ENCODE assay signal across 12 mouse cellular contexts in genomic region chr2:70113798-70114782, GRCm38 (mm10).
DNase-seq lines count a peak whose midpoint lies in the region; ATAC-seq and TF ChIP-seq lines count a peak whose summit lies in the region.
"Had no signal": no experiment of that assay in that cellular context is flagged by ENCODE, and none has a peak within 500 bp of the region (broad histone marks: within the 10 kb centered on the region; RNA-seq: fewer than 3 reads in every experiment).

No protein-coding gene starts in this region.

- no peaks in the 10 kb centered on the region for H3K4me1 ChIP-seq in lung, embryonic 14.5 days (ENCODE audit: insufficient read depth)
- no peaks in the 10 kb centered on the region for H3K4me1 ChIP-seq in embryonic facial prominence, embryonic 11.5 days (ENCODE audit: control insufficient read depth, insufficient read depth, low read length)
- H3K4me1 ChIP-seq: heart, embryonic 15.5 days had no signal

- no peaks in the 10 kb centered on the region for H3K27me3 ChIP-seq in lung, embryonic 14.5 days (ENCODE audit: insufficient read depth, low read length)
- no peaks in the 10 kb centered on the region for H3K27me3 ChIP-seq in embryonic facial prominence, embryonic 11.5 days (ENCODE audit: control insufficient read depth, insufficient read depth, low read length)

- H3K9me3 ChIP-seq in lung, embryonic 14.5 days (ENCODE audit: low read depth, low read length): no peaks in the 10 kb centered on the region
- no peaks in the 10 kb centered on the region for H3K9me3 ChIP-seq in embryonic facial prominence, embryonic 11.5 days (replicated peaks; ENCODE audit: control insufficient read depth, low read length)
- H3K9me3 ChIP-seq: heart, embryonic 15.5 days had no signal

- no peaks in the 10 kb centered on the region for H3K36me3 ChIP-seq in lung, embryonic 14.5 days (ENCODE audit: insufficient read depth)
- no peaks in the 10 kb centered on the region for H3K36me3 ChIP-seq in embryonic facial prominence, embryonic 11.5 days (replicated peaks; ENCODE audit: control insufficient read depth, insufficient read depth, low read depth, low read length)
- H3K36me3 ChIP-seq: heart, embryonic 15.5 days had no signal

- WGBS in lung, embryonic 14.5 days: 41% methylated on average over 12 of the region's 12 CpGs
- WGBS in embryonic facial prominence, embryonic 11.5 days: 57% methylated on average over 12 of the region's 12 CpGs

- ATAC-seq in lung, embryonic 14.5 days (ENCODE audit: insufficient read depth): no peak
- ATAC-seq in embryonic facial prominence, embryonic 11.5 days (replicated peaks; ENCODE audit: insufficient number of reproducible peaks, low FRiP score, low TSS enrichment, low read depth): 0 out of 2 replicates have a peak, but pooled peaks have one; percentile 67

- H3K4me2 ChIP-seq in lung, embryonic 14.5 days: no peak overlapping the region
- no peak overlapping the region for H3K4me2 ChIP-seq in embryonic facial prominence, embryonic 11.5 days (ENCODE audit: low read depth, low read length)
- H3K4me2 ChIP-seq: heart, embryonic 15.5 days; liver, embryonic 11.5 days had no signal

- TF ChIP-seq CTCF in lung, embryonic 14.5 days (IDR thresholded peaks at IDR 0.05; ENCODE audit: low read depth): no peak
- TF ChIP-seq CTCF in layer of hippocampus, adult 2 months (conservative IDR thresholded peaks at IDR 0.05): no peak

- no peak overlapping the region for H3K4me3 ChIP-seq in lung, embryonic 14.5 days (ENCODE audit: low read depth, low read length)
- H3K4me3 ChIP-seq in embryonic facial prominence, embryonic 11.5 days (ENCODE audit: low read depth, low read length): no peak overlapping the region
- H3K4me3 ChIP-seq in layer of hippocampus, adult 2 months: no peak overlapping the region
- H3K4me3 ChIP-seq: heart, embryonic 15.5 days had no signal

- no peak overlapping the region for H3K27ac ChIP-seq in lung, embryonic 14.5 days (ENCODE audit: low read depth)
- H3K27ac ChIP-seq in embryonic facial prominence, embryonic 11.5 days (replicated peaks; ENCODE audit: low read depth, low read length): no peak overlapping the region
- H3K27ac ChIP-seq in layer of hippocampus, adult 2 months: peak overlapping the region; percentile 74
- H3K27ac ChIP-seq: heart, embryonic 15.5 days; kidney, postnatal 0 days had no signal

- H3K9ac ChIP-seq in lung, embryonic 14.5 days: no peak overlapping the region
- no peak overlapping the region for H3K9ac ChIP-seq in embryonic facial prominence, embryonic 11.5 days (replicated peaks; ENCODE audit: low read length)
- H3K9ac ChIP-seq: heart, embryonic 15.5 days had no signal

- DNase-seq in lung, embryonic 14.5 days: peak; percentile 52
- DNase-seq in lung, postnatal 25 days (ENCODE audit: low spot score): no peak
- DNase-seq in embryonic facial prominence, embryonic 11.5 days (ENCODE audit: low spot score): peak; percentile 84
- peak; percentile 38 to 65 for DNase-seq in layer of hippocampus, adult 2 months (ENCODE audit: low spot score in 2 of 2)
- peak; percentile 44 for DNase-seq in retina, postnatal 1 day
- DNase-seq in spleen, adult 18-20 months: no peak
- no peak for DNase-seq in right cerebral cortex, postnatal 14 days
- no peak for DNase-seq in heart, adult 11 months
- DNase-seq: thymus, postnatal 36 days had no signal

Comparison
In these comparisons a context has a peak if more than half of its experiments do, and no peak if none do; other contexts are left out.
1. DNase-seq: peak in lung, embryonic 14.5 days (single experiment), embryonic facial prominence, embryonic 11.5 days (single experiment), layer of hippocampus, adult 2 months (2 of 2) and retina, postnatal 1 day (single experiment); none in lung, postnatal 25 days (single experiment), spleen, adult 18-20 months (0 of 2), right cerebral cortex, postnatal 14 days (single experiment) and heart, adult 11 months (single experiment).